Mouse (Mus musculus): Measurements from ENCODE around the gene Ccnl2.
"Not testable (repeated sequence)": the region's sequence is repeated elsewhere in the genome, so short reads cannot be mapped to it uniquely, and the experiment has no call there.

Gene Ccnl2

GRCm38 (mm10) chr4:155811929-155812664 is at the start of gene Ccnl2:
Ccnl2 (plus strand) TSS chr4:155812489.
- peak; percentile 95 to 97 for DNase-seq

- DNase-seq = no peak
Measured at GRCm38 (mm10) chr4:155769496-155769879, 42.8 kb upstream of the Ccnl2 start.

GRCm38 (mm10) chr4:155769880-155770512 is 42.3 kb upstream of the Ccnl2 start:
- peak; percentile 97 to 99 for DNase-seq

- DNase-seq = no peak
Measured at GRCm38 (mm10) chr4:155770626-155771025, 41.7 kb upstream of the Ccnl2 start.

- no peak for DNase-seq
Measured at GRCm38 (mm10) chr4:155771706-155772105, 40.6 kb upstream of the Ccnl2 start.

- no peak for DNase-seq
Measured at GRCm38 (mm10) chr4:155772786-155773185, 39.5 kb upstream of the Ccnl2 start.

- peak in 1 of 2 experiments; percentile 28 for DNase-seq
Measured at GRCm38 (mm10) chr4:155773335-155774078, 38.8 kb upstream of the Ccnl2 start.

- peak; percentile 87 to 89 for DNase-seq
Measured at GRCm38 (mm10) chr4:155774280-155774754, 38.0 kb upstream of the Ccnl2 start, which contains the start of gene Vwa1. Vwa1 (minus strand) TSS chr4:155774698.

- peak; percentile 82 to 83 for DNase-seq
Measured at GRCm38 (mm10) chr4:155774971-155775740, 37.1 kb upstream of the Ccnl2 start.

GRCm38 (mm10) chr4:155775855-155776254 is 36.4 kb upstream of the Ccnl2 start:
- peak; percentile 84 to 85 for DNase-seq

- DNase-seq = peak in 1 of 2 experiments; percentile 19
Measured at GRCm38 (mm10) chr4:155776704-155777335, 35.5 kb upstream of the Ccnl2 start.

GRCm38 (mm10) chr4:155777816-155778215 is 34.5 kb upstream of the Ccnl2 start:
- peak; percentile 56 to 60 for DNase-seq

- no peak for DNase-seq
Measured at GRCm38 (mm10) chr4:155779498-155779897, 32.8 kb upstream of the Ccnl2 start.

GRCm38 (mm10) chr4:155780895-155781294 is 31.4 kb upstream of the Ccnl2 start:
- peak; percentile 56 to 57 for DNase-seq

GRCm38 (mm10) chr4:155783486-155784080 is 28.7 kb upstream of the Ccnl2 start:
- DNase-seq = no peak

GRCm38 (mm10) chr4:155784081-155784701 is 28.1 kb upstream of the Ccnl2 start:
- peak; percentile 93 for DNase-seq

GRCm38 (mm10) chr4:155785246-155785645 is 27.0 kb upstream of the Ccnl2 start:
- DNase-seq = no peak

GRCm38 (mm10) chr4:155785819-155786218 is 26.5 kb upstream of the Ccnl2 start, which contains the start of gene Tmem88b:
Tmem88b (minus strand) TSS chr4:155785874.
- DNase-seq = no peak

- DNase-seq = no peak
Measured at GRCm38 (mm10) chr4:155788300-155788699, 24.0 kb upstream of the Ccnl2 start.

GRCm38 (mm10) chr4:155788833-155789232 is 23.5 kb upstream of the Ccnl2 start:
- not testable (repeated sequence) for DNase-seq

GRCm38 (mm10) chr4:155790021-155790489 is 22.2 kb upstream of the Ccnl2 start, which contains the start of gene Ankrd65:
Ankrd65 (plus strand) TSS chr4:155790439.
- no peak for DNase-seq

Data from cerebellum, postnatal 10 days (tissue).